Mouse (Mus musculus) limb, embryonic 13.5 days (tissue): ENCODE measurements around the gene 2900011O08Rik. TPM values are rescaled to one million over a fixed set of nuclear protein-coding genes. Genes with fewer than 3 reads are reported as not detected.
A peak's percentile ranks its signal among the peaks of the same experiment; 100 is the strongest.
"Not testable (repeated sequence)": the region's sequence is repeated elsewhere in the genome, so short reads cannot be mapped to it uniquely, and the experiment has no call there.

Experiments
- ATAC-seq: fragments of 200-750 bp; cut with Nextera tagmentation; 2 replicates; pipeline ENCODE4 v1.8.0; 2017; ENCODE audit warnings: low read depth, moderate number of reproducible peaks, moderate TSS enrichment; ENCODE audit not compliant: low FRiP score
- H3K27ac ChIP-seq: fragments of 300-500 bp; sonication (generic); 2 replicates; pipeline ENCODE4 v1.5.1; 2015; ENCODE audit warnings: inconsistent platforms, mild to moderate bottlenecking, moderate library complexity
- H3K27me3 ChIP-seq: fragments of 300-500 bp; sonication (generic); 2 replicates; pipeline ENCODE4 v1.6.1; 2015; ENCODE audit warnings: mild to moderate bottlenecking, inconsistent platforms
- H3K36me3 ChIP-seq: fragments of 300-500 bp; sonication (generic); 2 replicates; pipeline ENCODE4 v1.6.1; 2015; ENCODE audit warnings: inconsistent platforms, mild to moderate bottlenecking, moderate library complexity
- H3K4me1 ChIP-seq: fragments of 300-500 bp; sonication (generic); 2 replicates; pipeline ENCODE4 v1.6.1; 2015; ENCODE audit warnings: inconsistent platforms
- H3K4me2 ChIP-seq: fragments of 300-500 bp; sonication (generic); replicated peaks from 2 replicates; pipeline ENCODE4 v1.6.1; 2015; ENCODE audit warnings: inconsistent platforms, mild to moderate bottlenecking, moderate library complexity
- H3K4me3 ChIP-seq: fragments of 300-500 bp; sonication (generic); 2 replicates; pipeline ENCODE4 v1.5.1; 2015; ENCODE audit warnings: moderate library complexity, mild to moderate bottlenecking, inconsistent platforms
- H3K9ac ChIP-seq: fragments of 300-500 bp; sonication (generic); 2 replicates; pipeline ENCODE4 v1.6.1; 2015; ENCODE audit warnings: mild to moderate bottlenecking, inconsistent platforms
- H3K9me3 ChIP-seq: fragments of 300-500 bp; sonication (generic); 2 replicates; pipeline ENCODE4 v1.6.1; 2016; ENCODE audit warnings: inconsistent platforms
- WGBS: fragments of 180-500 bp; shearing (Covaris S2); methylation state at CpG from one replicate; pipeline ENCODE4 v1.1.7; 2015; 5-methylcytosine and 5-hydroxymethylcytosine counted together
- polyA plus RNA-seq: library from polyadenylated mRNA; unstranded; fragments of >200 nt; fragmentation: Nextera tagmentation; extraction: Ambion mirVana; gene quantifications from 2 replicates; pipeline ENCODE4 v1.2.1, GENCODE M21; 2015

2900011O08Rik gene
- polyA plus RNA-seq, 1 experiment from 2014 or later, result 7.3 TPM

GRCm38 (mm10) chr16:14052221-14052620 is 65.8 kb downstream of the 2900011O08Rik start:
- Histone ChIP-seq H3K4me3 (no peak overlapping the region), H3K4me2 (no peak overlapping the region), H3K9me3 (no peaks in the 10 kb centered on the region), H3K27ac (no peak overlapping the region), H3K27me3 (no peaks in the 10 kb centered on the region), H3K9ac (no peak overlapping the region), H3K36me3 (no peaks in the 10 kb centered on the region), H3K4me1 (no peaks in the 10 kb centered on the region)
- ATAC-seq, result no peak
- WGBS, result 92% methylated on average over 2 of the region's 2 CpGs

- no peak for ATAC-seq
- no peaks in the 10 kb centered on the region for H3K4me1 ChIP-seq
- H3K27ac ChIP-seq, result no peak overlapping the region
- H3K36me3 ChIP-seq, result no peaks in the 10 kb centered on the region
- no peak overlapping the region for H3K4me3 ChIP-seq
- no peak overlapping the region for H3K9ac ChIP-seq
- WGBS, result 86% methylated on average over 5 of the region's 5 CpGs
- no peaks in the 10 kb centered on the region for H3K27me3 ChIP-seq
- no peaks in the 10 kb centered on the region for H3K9me3 ChIP-seq
- no peak overlapping the region for H3K4me2 ChIP-seq
These were observed 66.7 kb downstream of the 2900011O08Rik start for GRCm38 (mm10) chr16:14053116-14053515.

GRCm38 (mm10) chr16:14055271-14055670 is 68.9 kb downstream of the 2900011O08Rik start:
- Histone ChIP-seq H3K4me2 (no peak overlapping the region), H3K27ac (no peak overlapping the region), H3K9ac (no peak overlapping the region), H3K36me3 (no peaks in the 10 kb centered on the region), H3K4me1 (no peaks in the 10 kb centered on the region), H3K9me3 (no peaks in the 10 kb centered on the region), H3K4me3 (no peak overlapping the region), H3K27me3 (no peaks in the 10 kb centered on the region)
- ATAC-seq, result no peak
- WGBS, result 56% methylated on average over 1 of the region's 1 CpGs

- H3K4me2 ChIP-seq, result no peak overlapping the region
- H3K27me3 ChIP-seq, result no peaks in the 10 kb centered on the region
- no peak for ATAC-seq
- no peaks in the 10 kb centered on the region for H3K9me3 ChIP-seq
- no peak overlapping the region for H3K9ac ChIP-seq
- H3K4me3 ChIP-seq, result no peak overlapping the region
- 72% methylated on average over 4 of the region's 4 CpGs for WGBS
- no peaks in the 10 kb centered on the region for H3K4me1 ChIP-seq
- H3K27ac ChIP-seq, result no peak overlapping the region
- no peaks in the 10 kb centered on the region for H3K36me3 ChIP-seq
These were observed 70.3 kb downstream of the 2900011O08Rik start for GRCm38 (mm10) chr16:14056734-14057133.

GRCm38 (mm10) chr16:14058541-14058940 is 72.1 kb downstream of the 2900011O08Rik start:
- no peaks in the 10 kb centered on the region for H3K27me3 ChIP-seq
- no peak overlapping the region for H3K4me3 ChIP-seq
- no peaks in the 10 kb centered on the region for H3K4me1 ChIP-seq
- no peak overlapping the region for H3K4me2 ChIP-seq
- ATAC-seq, result no peak
- no peak overlapping the region for H3K27ac ChIP-seq
- no peaks in the 10 kb centered on the region for H3K9me3 ChIP-seq
- no peaks in the 10 kb centered on the region for H3K36me3 ChIP-seq
- no peak overlapping the region for H3K9ac ChIP-seq
- 23% methylated on average over 1 of the region's 1 CpGs for WGBS

GRCm38 (mm10) chr16:14059118-14059854 is 72.9 kb downstream of the 2900011O08Rik start:
- WGBS, result 29% methylated on average over 1 of the region's 1 CpGs

GRCm38 (mm10) chr16:14059869-14060268 is 73.5 kb downstream of the 2900011O08Rik start:
- no peaks in the 10 kb centered on the region for H3K4me1 ChIP-seq
- no peak overlapping the region for H3K4me2 ChIP-seq
- no peaks in the 10 kb centered on the region for H3K36me3 ChIP-seq
- no peak for ATAC-seq
- H3K9ac ChIP-seq, result no peak overlapping the region
- H3K4me3 ChIP-seq, result no peak overlapping the region
- 55% methylated on average over 5 of the region's 5 CpGs for WGBS
- no peak overlapping the region for H3K27ac ChIP-seq
- no peaks in the 10 kb centered on the region for H3K27me3 ChIP-seq
- no peaks in the 10 kb centered on the region for H3K9me3 ChIP-seq

More at GRCm38 (mm10) chr16:14059118-14059854, 72.9 kb downstream of the 2900011O08Rik start:
- H3K4me1 ChIP-seq, result no peaks in the 10 kb centered on the region
- no peak overlapping the region for H3K9ac ChIP-seq
- H3K4me2 ChIP-seq, result no peak overlapping the region
- H3K4me3 ChIP-seq, result no peak overlapping the region
- ATAC-seq, result no peak
- no peaks in the 10 kb centered on the region for H3K9me3 ChIP-seq
- no peak overlapping the region for H3K27ac ChIP-seq
- H3K36me3 ChIP-seq, result no peaks in the 10 kb centered on the region
- no peaks in the 10 kb centered on the region for H3K27me3 ChIP-seq

GRCm38 (mm10) chr16:14066571-14066970 is 80.2 kb downstream of the 2900011O08Rik start:
- not testable (repeated sequence) for H3K9me3 ChIP-seq, ATAC-seq, H3K9ac ChIP-seq, H3K36me3 ChIP-seq, H3K27ac ChIP-seq, H3K4me3 ChIP-seq, H3K4me1 ChIP-seq, H3K4me2 ChIP-seq, H3K27me3 ChIP-seq
- WGBS, result 82% methylated on average over 4 of the region's 4 CpGs

GRCm38 (mm10) chr16:14068701-14069100 is 82.3 kb downstream of the 2900011O08Rik start:
- not testable (repeated sequence) for H3K4me2 ChIP-seq, H3K9me3 ChIP-seq, H3K27ac ChIP-seq, H3K36me3 ChIP-seq, H3K4me1 ChIP-seq, H3K9ac ChIP-seq, ATAC-seq, H3K4me3 ChIP-seq, H3K27me3 ChIP-seq
- 78% methylated on average over 2 of the region's 2 CpGs for WGBS

- Histone ChIP-seq H3K4me1 (no peaks in the 10 kb centered on the region), H3K9me3 (no peaks in the 10 kb centered on the region), H3K27ac (peak overlapping the region; percentile 59; the same call in 1 of the 2 replicates), H3K4me3 (no peak overlapping the region), H3K9ac (no peak overlapping the region), H3K4me2 (no peak overlapping the region), H3K36me3 (no peaks in the 10 kb centered on the region), H3K27me3 (no peaks in the 10 kb centered on the region)
- no peak for ATAC-seq
- 68% methylated on average over 5 of the region's 5 CpGs for WGBS
These were observed 84.2 kb downstream of the 2900011O08Rik start for GRCm38 (mm10) chr16:14070471-14071169.

GRCm38 (mm10) chr16:14082925-14083324 is 96.5 kb downstream of the 2900011O08Rik start:
- no peaks in the 10 kb centered on the region for H3K9me3 ChIP-seq
- WGBS, result 77% methylated on average over 2 of the region's 2 CpGs

GRCm38 (mm10) chr16:14088249-14088648 is 101.8 kb downstream of the 2900011O08Rik start:
- Histone ChIP-seq H3K27ac (no peak overlapping the region), H3K4me1 (no peaks in the 10 kb centered on the region), H3K4me3 (no peak overlapping the region), H3K9ac (no peak overlapping the region), H3K36me3 (no peaks in the 10 kb centered on the region), H3K27me3 (no peaks in the 10 kb centered on the region), H3K9me3 (no peaks in the 10 kb centered on the region), H3K4me2 (no peak overlapping the region)
- ATAC-seq, result no peak
- 63% methylated on average over 3 of the region's 3 CpGs for WGBS

More at GRCm38 (mm10) chr16:14082925-14083324, 96.5 kb downstream of the 2900011O08Rik start:
- no peaks in the 10 kb centered on the region for H3K27me3 ChIP-seq
- H3K27ac ChIP-seq, result no peak overlapping the region
- no peaks in the 10 kb centered on the region for H3K4me1 ChIP-seq
- ATAC-seq, result no peak
- no peak overlapping the region for H3K4me3 ChIP-seq
- H3K9ac ChIP-seq, result no peak overlapping the region
- H3K36me3 ChIP-seq, result no peaks in the 10 kb centered on the region
- no peak overlapping the region for H3K4me2 ChIP-seq
